Mouse (Mus musculus) thymus, adult 2 months (tissue): ENCODE data around the gene Gm20388. TPM values are rescaled to one million over a fixed set of nuclear protein-coding genes. Genes with fewer than 3 reads are reported as not detected.

Experiments used
- DNase-seq: peaks from one replicate; pipeline ENCODE4 v3.0.0; 2021
- H3K27ac ChIP-seq: fragments of 200-500 bp; 2 replicates; pipeline ENCODE4 v1.5.1; 2012; ENCODE audit warnings: low read length, control low read depth; ENCODE audit not compliant: control insufficient read depth, insufficient read depth
- H3K27me3 ChIP-seq: fragments of 200-500 bp; 2 replicates; pipeline ENCODE4 v1.6.1; 2012; ENCODE audit warnings: mild to moderate bottlenecking, low read length, moderate library complexity, mixed read lengths; ENCODE audit not compliant: control insufficient read depth, insufficient read depth
- H3K36me3 ChIP-seq: fragments of 200-500 bp; 2 replicates; pipeline ENCODE4 v1.6.1; 2012; ENCODE audit warnings: mild to moderate bottlenecking, low read length, moderate library complexity; ENCODE audit not compliant: control insufficient read depth, insufficient read depth
- H3K4me1 ChIP-seq: fragments of 200-500 bp; replicated peaks from 2 replicates; pipeline ENCODE4 v1.6.1; 2012; ENCODE audit warnings: low read length; ENCODE audit not compliant: control insufficient read depth, insufficient read depth
- H3K4me3 ChIP-seq: fragments of 200-500 bp; 2 replicates; pipeline ENCODE4 v1.5.1; 2012; ENCODE audit warnings: mild to moderate bottlenecking, low read length, control low read depth, moderate library complexity; ENCODE audit not compliant: control insufficient read depth, insufficient read depth
- CTCF ChIP-seq: fragments of 200-500 bp; IDR thresholded peaks from 2 replicates; pipeline ENCODE4 v1.5.1; 2012; ENCODE audit warnings: mild to moderate bottlenecking, control low read depth, low read length, moderate library complexity, borderline replicate concordance; ENCODE audit not compliant: control insufficient read depth, poor library complexity, insufficient read depth; ENCODE audit errors: extremely low read depth
- POLR2A ChIP-seq: fragments of 200-500 bp; IDR thresholded peaks from 2 replicates; pipeline ENCODE4 v1.6.1; 2012; ENCODE audit warnings: mild to moderate bottlenecking, low read length, control low read depth, moderate library complexity; ENCODE audit not compliant: control insufficient read depth, poor library complexity, insufficient read depth; ENCODE audit errors: extremely low read depth
- WGBS: fragments of 180-500 bp; shearing (Covaris S2); methylation state at CpG from one replicate; pipeline ENCODE4 v1.1.7; 2018; 5-methylcytosine and 5-hydroxymethylcytosine counted together
- polyA plus RNA-seq: library from polyadenylated mRNA; depleted of rRNA; stranded (reverse); fragments of >200 nt; gene quantifications from 2 replicates; pipeline ENCODE4 v1.2.3, GENCODE M21; 2012

Gm20388 gene
- polyA plus RNA-seq, 1 experiment, result 103 TPM

DNA sequence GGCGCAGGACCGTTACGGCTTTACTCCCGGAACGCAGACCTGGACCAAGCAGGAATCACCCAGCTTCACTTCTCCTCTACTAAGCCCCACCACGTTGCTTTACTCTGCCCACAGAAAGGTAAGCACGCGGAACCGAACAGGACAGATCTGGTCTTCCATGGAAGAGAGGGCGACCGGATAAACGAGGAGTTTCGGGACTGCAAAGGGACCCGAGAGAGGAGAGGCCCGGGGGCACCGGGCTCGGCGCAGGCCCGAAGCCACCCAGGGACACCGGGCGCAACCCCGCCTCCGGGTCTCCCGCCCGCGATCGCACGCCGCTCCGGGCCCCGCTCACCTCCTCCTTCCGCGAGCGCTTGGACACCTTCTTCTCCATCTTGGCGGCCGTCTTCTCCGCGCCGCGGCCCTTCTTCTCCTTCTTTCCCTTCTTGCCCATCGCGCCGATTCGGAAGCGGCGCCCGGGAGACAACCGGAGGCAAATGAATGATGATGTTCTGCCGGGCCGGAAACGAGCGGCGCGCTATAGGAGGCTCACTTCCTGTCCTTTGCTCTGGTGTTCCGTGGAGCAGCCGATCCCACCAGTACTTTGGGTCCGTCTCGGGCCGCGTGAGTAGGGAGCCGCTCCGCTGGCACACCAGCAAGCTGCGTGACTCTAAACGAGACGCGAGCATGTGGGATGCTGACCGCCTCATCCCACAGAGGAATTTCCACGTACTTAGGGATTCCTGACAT is 1918.6 kb downstream of the Gm20388 start, which contains the start of gene Klhdc4:
Klhdc4 (minus strand) TSS at position 522 of the 729 bp plus-strand sequence.
- Histone ChIP-seq H3K27me3 (no peaks in the 10 kb centered on the region), H3K36me3 (no peaks in the 10 kb centered on the region), H3K4me1 (peaks cover 19% of the 10 kb centered on the region), H3K27ac (no peak within 1 kb of the TSS), H3K4me3 (peak within 1 kb of the TSS; percentile 96)
- under 1% methylated on average over 68 of the region's 68 CpGs for WGBS
- TF ChIP-seq POLR2A (no peak), CTCF (0 out of 2 replicates have a peak, but pooled peaks have one; percentile 11)
- DNase-seq, result peak; percentile 84

DNA sequence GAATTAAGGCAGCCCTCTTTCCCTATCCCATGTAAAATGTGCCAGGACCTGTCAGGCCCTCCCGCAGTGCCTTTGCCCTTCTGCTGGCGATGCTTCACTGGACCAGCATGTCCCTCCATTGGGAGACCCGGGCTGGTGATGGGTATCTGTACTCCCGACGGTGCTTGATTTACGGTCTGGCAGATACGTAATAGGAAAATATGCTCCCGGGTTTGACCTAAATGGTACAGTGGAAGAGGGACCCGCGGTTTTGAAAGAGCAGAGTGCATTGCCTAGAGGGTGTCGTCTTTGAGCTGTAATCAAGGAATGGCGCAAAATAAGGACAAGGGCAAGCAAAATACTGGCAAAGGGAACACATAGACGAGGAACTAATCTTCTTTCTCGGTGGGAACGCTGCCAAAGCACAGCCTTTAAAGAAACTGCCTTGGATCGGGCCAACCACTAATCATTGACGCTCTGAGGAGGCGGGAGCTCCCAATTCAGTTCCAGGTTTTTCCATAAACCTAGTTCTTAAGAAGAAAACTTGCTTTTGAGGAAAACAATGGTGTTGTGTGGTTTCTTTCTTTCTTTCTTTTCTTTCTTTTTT is 1919.2 kb downstream of the Gm20388 start:
- Histone ChIP-seq H3K36me3 (no peaks in the 10 kb centered on the region), H3K27me3 (no peaks in the 10 kb centered on the region), H3K4me1 (peaks cover 19% of the 10 kb centered on the region), H3K27ac (no peak overlapping the region), H3K4me3 (peak overlapping the region; percentile 96)
- TF ChIP-seq CTCF (no peak), POLR2A (no peak)
- no peak for DNase-seq
- 29% methylated on average over 18 of the region's 18 CpGs for WGBS

DNA sequence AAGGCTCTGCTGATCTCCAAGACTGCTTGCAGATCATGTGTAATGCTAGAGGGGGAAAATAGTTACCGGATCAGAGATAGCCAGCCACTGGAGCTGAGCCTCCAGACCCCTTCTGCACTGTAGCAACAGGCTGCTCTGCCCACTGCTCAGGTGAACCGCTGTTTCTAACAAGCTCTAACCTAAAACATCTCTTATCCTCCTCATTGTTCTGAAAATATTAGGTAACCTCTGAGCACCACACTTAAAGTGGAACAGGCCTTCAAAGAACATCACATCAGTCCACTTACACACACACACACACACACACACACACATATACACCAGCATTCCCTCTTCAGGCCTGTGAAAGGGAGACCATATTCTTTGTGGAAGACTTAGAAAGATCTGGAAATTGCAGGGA is 1921.4 kb downstream of the Gm20388 start:
- no peak overlapping the region for H3K4me3 ChIP-seq
- no peaks in the 10 kb centered on the region for H3K27me3 ChIP-seq
- DNase-seq, result no peak
- no peaks in the 10 kb centered on the region for H3K36me3 ChIP-seq
- H3K4me1 ChIP-seq, result peaks cover 19% of the 10 kb centered on the region
- TF ChIP-seq CTCF, result no peak
- TF ChIP-seq POLR2A, result no peak
- H3K27ac ChIP-seq, result no peak overlapping the region
- WGBS, result 96% methylated on average over 2 of the region's 2 CpGs

DNA sequence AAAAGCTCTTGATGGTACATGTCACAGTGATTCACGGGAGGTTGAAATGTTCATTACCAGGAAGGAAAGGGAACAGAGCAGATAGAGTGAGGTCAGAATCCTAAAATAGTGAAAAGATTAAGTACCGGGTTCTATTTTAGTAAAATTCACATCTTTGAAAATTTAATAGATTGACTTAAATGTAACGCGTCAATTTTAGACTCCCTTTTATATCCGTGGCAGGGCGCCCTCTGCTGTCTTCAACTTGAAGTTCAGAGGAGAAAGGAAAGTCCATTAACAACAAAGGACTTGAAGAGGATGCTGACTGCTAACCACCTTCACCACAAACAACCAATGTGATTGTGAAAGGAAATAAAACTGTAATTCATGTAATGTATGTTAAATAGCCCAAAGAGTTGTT is 1921.9 kb downstream of the Gm20388 start:
- TF ChIP-seq CTCF, result no peak
- no peak for TF ChIP-seq POLR2A
- no peaks in the 10 kb centered on the region for H3K36me3 ChIP-seq
- 8% methylated on average over 6 of the region's 6 CpGs for WGBS
- no peak overlapping the region for H3K4me3 ChIP-seq
- peak; percentile 72 for DNase-seq
- H3K4me1 ChIP-seq, result peaks cover 19% of the 10 kb centered on the region
- H3K27me3 ChIP-seq, result no peaks in the 10 kb centered on the region
- no peak overlapping the region for H3K27ac ChIP-seq

DNA sequence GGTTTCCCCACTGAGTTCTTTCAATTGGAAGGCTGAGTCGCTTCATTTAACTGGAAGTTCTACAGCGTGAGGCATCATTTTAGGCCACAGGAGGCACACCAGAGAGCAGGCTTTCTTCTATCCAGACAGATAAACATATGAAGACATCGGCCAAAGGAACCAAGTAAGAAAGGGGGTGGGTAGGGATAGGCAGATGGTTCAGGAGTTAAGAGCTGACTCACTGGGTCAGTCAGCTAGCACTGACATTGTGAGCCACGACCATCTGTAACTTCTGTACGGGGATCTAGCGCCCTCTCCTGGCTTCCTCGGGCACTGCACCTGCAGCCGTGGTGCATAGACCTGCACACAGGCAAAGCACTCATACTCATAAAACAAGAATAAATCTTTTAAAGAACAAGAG is 1930.6 kb downstream of the Gm20388 start:
- WGBS, result 67% methylated on average over 8 of the region's 8 CpGs
- no peaks in the 10 kb centered on the region for H3K27me3 ChIP-seq
- H3K27ac ChIP-seq, result no peak overlapping the region
- TF ChIP-seq POLR2A, result no peak
- TF ChIP-seq CTCF, result peak; percentile 61; the same call in 1 of the 2 replicates
- H3K4me1 ChIP-seq, result no peaks in the 10 kb centered on the region
- no peaks in the 10 kb centered on the region for H3K36me3 ChIP-seq
- no peak overlapping the region for H3K4me3 ChIP-seq
- DNase-seq, result peak; percentile 47

DNA sequence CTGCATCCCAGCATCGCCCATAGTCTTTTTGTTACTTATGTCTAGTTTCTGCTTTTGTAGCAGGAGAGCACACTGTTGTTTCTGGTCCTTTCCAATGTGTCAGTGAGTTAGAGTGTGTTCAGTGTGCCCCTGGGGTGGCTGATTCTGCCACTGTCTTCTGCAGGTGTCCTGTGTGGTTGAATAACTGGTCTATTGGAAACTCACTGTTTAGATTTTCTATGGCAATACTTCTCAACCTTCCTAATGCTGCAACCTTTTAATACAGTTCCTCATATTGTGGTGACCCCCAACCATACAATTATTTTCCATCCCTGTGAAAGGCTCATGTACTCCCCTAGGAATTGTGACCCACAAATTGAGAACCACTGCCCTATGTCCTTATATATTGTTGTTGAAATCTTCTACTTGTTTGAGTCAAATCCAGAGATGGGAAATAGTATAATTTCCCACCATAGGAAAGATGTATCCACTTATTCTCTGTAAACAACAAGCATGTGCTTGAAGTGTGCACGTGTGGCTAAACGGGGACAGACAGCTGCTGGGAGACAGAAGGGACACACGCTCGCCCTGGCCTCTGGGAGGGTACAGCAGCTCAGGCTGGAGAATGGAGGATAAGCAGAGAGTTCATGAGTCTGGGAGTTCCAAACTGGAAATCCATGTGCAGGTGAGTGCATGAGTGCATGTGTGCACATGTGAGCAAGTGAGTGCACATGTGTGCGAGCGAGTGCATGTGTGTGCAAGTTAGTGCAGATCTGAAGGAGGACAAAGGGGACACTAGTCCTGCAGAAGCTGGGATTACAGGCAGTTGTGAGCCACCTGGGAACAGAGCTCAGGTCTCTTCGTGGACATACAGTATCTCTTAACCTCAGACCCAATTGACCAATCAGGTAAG is 1931.7 kb downstream of the Gm20388 start:
- Histone ChIP-seq H3K4me3 (no peak overlapping the region), H3K36me3 (no peaks in the 10 kb centered on the region), H3K27me3 (no peaks in the 10 kb centered on the region), H3K27ac (no peak overlapping the region), H3K4me1 (no peaks in the 10 kb centered on the region)
- no peak for TF ChIP-seq CTCF
- TF ChIP-seq POLR2A, result no peak
- 96% methylated on average over 8 of the region's 8 CpGs for WGBS
- DNase-seq, result no peak
